Mouse (Mus musculus): ENCODE data around the gene Avp. TPM values are rescaled to one million over a fixed set of nuclear protein-coding genes. Genes with fewer than 3 reads are reported as not detected.

Gene Avp
- polyA plus RNA-seq, 1 experiment, result not detected

DNA sequence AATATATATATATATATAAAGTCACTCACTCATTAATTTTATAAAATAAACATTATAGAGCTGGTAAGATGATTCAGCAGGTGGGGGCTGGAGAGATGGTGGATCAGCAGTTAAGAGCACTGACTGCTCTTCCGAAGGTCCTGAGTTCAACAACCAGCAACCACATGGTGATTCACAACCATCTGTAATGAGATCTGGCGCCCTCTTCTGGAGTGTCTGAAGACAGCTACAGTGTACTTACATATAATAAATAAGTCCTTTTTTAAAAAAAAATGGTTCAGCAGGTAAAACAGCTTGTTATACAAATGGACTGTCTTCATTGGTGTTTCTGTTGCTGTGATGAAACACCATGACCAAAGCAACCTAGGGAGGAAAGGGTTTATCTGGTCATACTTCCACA lies 24.3 kb downstream of the Avp start:
- Histone ChIP-seq H3K27me3 (ENCODE audit: control insufficient read depth, insufficient read depth, low read length) (no peaks in the 10 kb centered on the region), H3K36me3 (ENCODE audit: control insufficient read depth, insufficient read depth, low read length) (peaks cover 9% of the 10 kb centered on the region), H3K4me3 (ENCODE audit: low read depth, low read length) (no peak overlapping the region), H3K27ac (ENCODE audit: insufficient read depth, low read depth, low read length) (no peak overlapping the region), H3K4me1 (ENCODE audit: control insufficient read depth, insufficient read depth, insufficient read length, low read length) (peaks cover 4% of the 10 kb centered on the region; the same call in 1 of the 2 replicates)
- WGBS, result 83% methylated on average over 2 of the region's 2 CpGs
- no peak for TF ChIP-seq CTCF (IDR thresholded peaks at IDR 0.05; ENCODE audit: extremely low read depth, insufficient read length, insufficient replicate concordance, low read depth, low read length)
- no peak for TF ChIP-seq POLR2A (IDR thresholded peaks at IDR 0.05; ENCODE audit: low read depth, low read length)

DNA sequence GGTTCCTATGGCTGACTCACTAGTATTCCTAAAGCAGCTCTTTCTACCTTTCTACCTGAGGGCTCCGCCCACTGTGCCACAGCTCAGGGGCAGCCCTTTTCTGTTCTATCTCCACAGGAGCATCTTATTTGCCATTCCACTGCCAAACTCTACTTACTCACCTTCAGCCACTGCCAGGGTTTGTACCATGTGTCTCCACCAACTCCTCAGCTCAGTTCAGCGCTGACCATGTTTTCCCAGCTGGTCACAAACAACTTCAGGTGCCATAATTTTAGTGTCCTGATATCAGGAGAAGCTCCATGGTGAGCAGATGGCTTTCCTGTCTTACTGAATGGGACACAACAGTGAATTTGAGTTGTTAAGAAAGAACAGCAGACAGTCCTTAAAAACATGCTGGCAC lies 24.9 kb downstream of the Avp start:
- no peak for TF ChIP-seq POLR2A (IDR thresholded peaks at IDR 0.05; ENCODE audit: low read depth, low read length)
- no peak for TF ChIP-seq CTCF (IDR thresholded peaks at IDR 0.05; ENCODE audit: extremely low read depth, insufficient read length, insufficient replicate concordance, low read depth, low read length)

DNA sequence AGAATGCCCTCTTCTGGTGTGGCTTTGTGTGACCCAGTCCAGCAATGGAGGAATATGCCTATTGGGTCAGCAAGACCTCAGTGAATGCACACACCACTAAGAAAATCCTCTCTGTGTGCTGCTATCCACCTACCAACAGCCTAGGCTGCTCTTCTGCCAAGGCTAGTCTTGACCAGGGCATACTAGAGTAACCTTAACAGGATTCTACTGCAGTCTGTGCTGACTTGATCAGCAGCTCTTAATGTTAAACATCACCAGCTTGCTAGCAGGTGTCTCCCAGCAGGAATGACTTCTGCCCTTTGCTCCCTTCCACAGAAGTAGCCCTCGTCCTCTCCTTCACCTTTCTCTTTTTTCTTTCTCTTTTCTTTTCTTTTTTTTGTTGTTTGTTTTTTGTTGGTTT lies 26.1 kb downstream of the Avp start:
- no peaks in the 10 kb centered on the region for H3K27me3 ChIP-seq (ENCODE audit: control insufficient read depth, insufficient read depth, low read length)
- H3K27ac ChIP-seq (ENCODE audit: insufficient read depth, low read depth, low read length), result no peak overlapping the region
- WGBS, result 41% methylated on average over 1 of the region's 1 CpGs
- no peak overlapping the region for H3K4me3 ChIP-seq (ENCODE audit: low read depth, low read length)
- H3K4me1 ChIP-seq (ENCODE audit: control insufficient read depth, insufficient read depth, insufficient read length, low read length), result no peaks in the 10 kb centered on the region
- peaks cover 17% of the 10 kb centered on the region for H3K36me3 ChIP-seq (ENCODE audit: control insufficient read depth, insufficient read depth, low read length)
- TF ChIP-seq POLR2A (IDR thresholded peaks at IDR 0.05; ENCODE audit: low read depth, low read length) (no peak), CTCF (IDR thresholded peaks at IDR 0.05; ENCODE audit: extremely low read depth, insufficient read length, insufficient replicate concordance, low read depth, low read length) (no peak)

More for the DNA sequence above, 24.9 kb downstream of the Avp start:
- H3K36me3 ChIP-seq (ENCODE audit: control insufficient read depth, insufficient read depth, low read length), result peaks cover 10% of the 10 kb centered on the region
- no peak overlapping the region for H3K4me3 ChIP-seq (ENCODE audit: low read depth, low read length)
- H3K27ac ChIP-seq (ENCODE audit: insufficient read depth, low read depth, low read length), result no peak overlapping the region
- no peaks in the 10 kb centered on the region for H3K4me1 ChIP-seq (ENCODE audit: control insufficient read depth, insufficient read depth, insufficient read length, low read length)
- 98% methylated on average over 2 of the region's 2 CpGs for WGBS
- no peaks in the 10 kb centered on the region for H3K27me3 ChIP-seq (ENCODE audit: control insufficient read depth, insufficient read depth, low read length)

DNA sequence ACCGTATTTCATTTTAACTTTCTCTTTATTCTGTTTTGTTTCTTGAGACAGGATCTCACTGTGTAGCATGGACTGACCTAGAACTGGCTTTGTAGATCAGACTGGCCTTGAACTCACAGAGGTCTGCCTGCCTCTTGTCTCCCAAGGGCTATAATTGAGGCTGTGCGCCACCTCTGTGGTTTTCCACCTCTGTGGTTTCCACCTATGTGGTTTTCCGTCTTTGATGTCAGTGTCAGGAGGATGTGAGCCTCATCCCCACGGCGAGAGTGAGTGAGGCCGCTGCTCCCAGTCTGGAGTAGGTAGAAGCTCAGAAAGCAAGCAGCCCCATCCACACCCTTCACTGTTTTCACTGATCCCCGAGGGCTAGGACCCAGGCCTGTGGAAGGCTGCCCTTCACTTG lies 27.5 kb downstream of the Avp start:
- WGBS, result 85% methylated on average over 7 of the region's 7 CpGs
- no peak for TF ChIP-seq POLR2A (IDR thresholded peaks at IDR 0.05; ENCODE audit: low read depth, low read length)
- no peak for TF ChIP-seq CTCF (IDR thresholded peaks at IDR 0.05; ENCODE audit: extremely low read depth, insufficient read length, insufficient replicate concordance, low read depth, low read length)
- Histone ChIP-seq H3K27ac (ENCODE audit: insufficient read depth, low read depth, low read length) (no peak overlapping the region), H3K4me3 (ENCODE audit: low read depth, low read length) (no peak overlapping the region), H3K27me3 (ENCODE audit: control insufficient read depth, insufficient read depth, low read length) (no peaks in the 10 kb centered on the region), H3K36me3 (ENCODE audit: control insufficient read depth, insufficient read depth, low read length) (peaks cover 22% of the 10 kb centered on the region), H3K4me1 (ENCODE audit: control insufficient read depth, insufficient read depth, insufficient read length, low read length) (no peaks in the 10 kb centered on the region)

DNA sequence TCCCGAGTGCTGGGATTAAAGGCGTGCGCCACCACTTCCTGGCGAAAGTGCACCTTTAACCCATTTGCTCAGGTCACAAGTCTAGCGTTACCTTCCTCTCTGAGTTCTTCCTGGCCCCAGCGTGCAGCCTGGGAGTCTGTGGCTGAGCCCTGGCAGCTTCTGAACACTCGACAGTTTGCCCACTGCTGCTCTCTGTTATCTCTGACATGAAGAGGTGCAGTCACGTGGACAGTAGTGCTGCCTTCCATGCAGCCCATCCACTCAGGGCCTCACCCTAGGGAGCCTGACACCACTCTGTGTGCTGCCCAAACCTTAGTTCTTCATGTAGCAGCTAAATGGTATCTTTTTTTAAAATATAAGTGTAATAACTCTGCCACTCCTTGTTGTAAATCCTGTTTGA lies 35.4 kb downstream of the Avp start:
- 89% methylated on average over 8 of the region's 8 CpGs for WGBS
- TF ChIP-seq CTCF (IDR thresholded peaks at IDR 0.05; ENCODE audit: extremely low read depth, insufficient read length, insufficient replicate concordance, low read depth, low read length), result no peak
- TF ChIP-seq POLR2A (IDR thresholded peaks at IDR 0.05; ENCODE audit: low read depth, low read length), result no peak
- Histone ChIP-seq H3K4me1 (ENCODE audit: control insufficient read depth, insufficient read depth, insufficient read length, low read length) (no peaks in the 10 kb centered on the region), H3K27me3 (ENCODE audit: control insufficient read depth, insufficient read depth, low read length) (no peaks in the 10 kb centered on the region), H3K4me3 (ENCODE audit: low read depth, low read length) (no peak overlapping the region), H3K27ac (ENCODE audit: insufficient read depth, low read depth, low read length) (no peak overlapping the region), H3K36me3 (ENCODE audit: control insufficient read depth, insufficient read depth, low read length) (peaks cover 50% of the 10 kb centered on the region)

DNA sequence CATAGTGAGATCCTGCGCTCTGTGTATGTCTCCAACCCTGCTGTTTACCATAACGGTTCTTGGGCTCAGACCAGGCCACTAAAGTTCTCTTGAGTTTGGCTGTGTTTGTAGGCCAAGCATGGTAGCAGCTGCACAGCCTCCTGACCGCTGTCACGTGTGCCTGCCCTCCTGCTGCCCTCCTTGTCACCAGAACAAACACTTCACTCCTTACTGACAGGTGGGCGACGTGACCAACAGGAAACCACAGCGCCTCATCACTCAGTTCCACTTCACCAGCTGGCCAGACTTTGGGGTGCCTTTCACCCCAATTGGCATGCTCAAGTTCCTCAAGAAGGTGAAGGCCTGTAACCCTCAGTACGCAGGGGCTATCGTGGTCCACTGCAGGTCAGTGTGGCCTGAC lies 42.1 kb downstream of the Avp start:
- 86% methylated on average over 9 of the region's 9 CpGs for WGBS
- peaks cover 44% of the 10 kb centered on the region for H3K36me3 ChIP-seq (ENCODE audit: control insufficient read depth, insufficient read depth, low read length)
- no peaks in the 10 kb centered on the region for H3K4me1 ChIP-seq (ENCODE audit: control insufficient read depth, insufficient read depth, insufficient read length, low read length)
- H3K4me3 ChIP-seq (ENCODE audit: low read depth, low read length), result no peak overlapping the region
- no peak overlapping the region for H3K27ac ChIP-seq (ENCODE audit: insufficient read depth, low read depth, low read length)
- TF ChIP-seq POLR2A (IDR thresholded peaks at IDR 0.05; ENCODE audit: low read depth, low read length), result no peak
- no peaks in the 10 kb centered on the region for H3K27me3 ChIP-seq (ENCODE audit: control insufficient read depth, insufficient read depth, low read length)

DNA sequence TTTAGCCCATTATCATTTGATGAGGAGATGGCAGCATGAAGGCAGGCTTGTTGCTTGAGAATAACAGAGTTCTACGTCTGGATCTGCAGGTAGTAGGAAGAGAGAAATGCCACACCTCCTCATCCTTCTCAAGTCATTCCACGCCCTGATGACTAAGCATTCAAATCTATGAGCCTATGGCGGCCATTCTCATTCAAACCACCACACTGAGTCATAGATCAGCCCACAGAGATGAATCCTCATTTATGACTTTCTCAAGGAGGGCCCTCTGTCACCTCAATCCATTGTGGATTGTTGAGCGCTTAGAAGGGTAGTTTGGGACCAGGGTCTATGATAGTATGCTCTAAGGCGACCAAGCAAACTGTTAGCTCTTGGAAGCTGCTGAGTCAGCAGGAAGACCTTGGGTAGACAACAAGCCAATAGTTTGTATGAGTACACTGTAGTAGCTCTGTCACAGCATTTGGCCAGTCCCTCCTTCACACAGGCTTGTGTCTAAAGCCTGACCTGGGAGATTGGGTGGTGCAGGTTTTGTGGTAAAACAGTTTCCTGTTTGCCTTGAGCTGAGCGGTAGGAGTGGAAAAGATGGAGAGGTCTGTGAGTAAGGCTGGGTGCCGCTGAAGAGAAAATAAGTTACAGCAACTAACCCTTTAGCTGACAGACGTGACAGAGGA lies 43.3 kb downstream of the Avp start:
- WGBS, result 89% methylated on average over 8 of the region's 8 CpGs
- no peaks in the 10 kb centered on the region for H3K4me1 ChIP-seq (ENCODE audit: control insufficient read depth, insufficient read depth, insufficient read length, low read length)
- H3K4me3 ChIP-seq (ENCODE audit: low read depth, low read length), result no peak overlapping the region
- H3K27me3 ChIP-seq (ENCODE audit: control insufficient read depth, insufficient read depth, low read length), result no peaks in the 10 kb centered on the region
- H3K27ac ChIP-seq (ENCODE audit: insufficient read depth, low read depth, low read length), result no peak overlapping the region
- TF ChIP-seq CTCF (IDR thresholded peaks at IDR 0.05; ENCODE audit: extremely low read depth, insufficient read length, insufficient replicate concordance, low read depth, low read length) (no peak), POLR2A (IDR thresholded peaks at IDR 0.05; ENCODE audit: low read depth, low read length) (no peak)
- peaks cover 37% of the 10 kb centered on the region for H3K36me3 ChIP-seq (ENCODE audit: control insufficient read depth, insufficient read depth, low read length)

All from small intestine, adult 2 months (tissue).